Mouse (Mus musculus) layer of hippocampus, adult 2 months (tissue): ENCODE measurements around the gene Ifit1. TPM values are rescaled to one million over a fixed set of nuclear protein-coding genes. Genes with fewer than 3 reads are reported as not detected.
"Not testable (repeated sequence)": the region's sequence is repeated elsewhere in the genome, so short reads cannot be mapped to it uniquely, and the experiment has no call there.

Experiments used
- DNase-seq, 2 experiments: peaks; one replicate each; pipeline ENCODE4 v3.0.0; 2022; ENCODE audit warnings: low spot score in 2 of 2
- H3K27ac ChIP-seq: fragments of 200-600 bp; 2 replicates; pipeline ENCODE4 v1.8.1; 2022
- H3K4me3 ChIP-seq: fragments of 200-600 bp; 2 replicates; pipeline ENCODE4 v1.8.1; 2022; ENCODE audit warnings: mild to moderate bottlenecking
- CTCF ChIP-seq: fragments of 200-600 bp; conservative IDR thresholded peaks from 2 replicates; pipeline ENCODE4 v1.8.1; 2022; ENCODE audit warnings: antibody characterized with exemption, mild to moderate bottlenecking, moderate library complexity
- long read RNA-seq, 2 experiments: library from polyadenylated mRNA; stranded (forward); transcript quantifications; one replicate each; pipeline ENCODE4 v2.0.0; 2021; ENCODE audit warnings: borderline mapping rate in 2 of 2
- total RNA-seq, 2 experiments: library from RNA; stranded (reverse); gene quantifications; 2 replicates each; pipeline ENCODE4 v1.2.3; 2021

Gene Ifit1
- 1 to 10 TPM in 1 of 2 experiments, under 1 TPM in 1; 0.59 to 1.2 TPM for total RNA-seq
- long read RNA-seq, experiment 1, partial matches to known transcripts: 0 of 3 reads
- long read RNA-seq, experiment 1, other reads (novel, unspliced or antisense): 0 of 3 reads
- long read RNA-seq, experiment 2, partial matches to known transcripts: 0 of 1 reads
- long read RNA-seq, experiment 2, other reads (novel, unspliced or antisense): 0 of 1 reads

- no peak for DNase-seq
- no peak for TF ChIP-seq CTCF
- Histone ChIP-seq H3K27ac (no peak within 1 kb of the TSS), H3K4me3 (peak within 1 kb of the TSS; percentile 23; the same call in 1 of the 2 replicates)
These were observed at the start of gene Ifit1, which contains the start of gene Ifit1bl2 for GRCm38 (mm10) chr19:34640623-34641022. Ifit1 (plus strand) TSS chr19:34640871. Ifit1bl2 (minus strand) TSS chr19:34640743.

- TF ChIP-seq CTCF: no peak
- DNase-seq: no peak
- H3K27ac ChIP-seq: no peak overlapping the region
These were observed 47.2 kb upstream of the Ifit1 start for GRCm38 (mm10) chr19:34593456-34593855.

GRCm38 (mm10) chr19:34594523-34594922 is 46.1 kb upstream of the Ifit1 start:
- H3K27ac ChIP-seq, DNase-seq, H3K4me3 ChIP-seq: not testable (repeated sequence)

More at GRCm38 (mm10) chr19:34593456-34593855, 47.2 kb upstream of the Ifit1 start:
- H3K4me3 ChIP-seq: no peak overlapping the region

- H3K4me3 ChIP-seq: no peak overlapping the region
- H3K27ac ChIP-seq: no peak overlapping the region
- TF ChIP-seq CTCF: no peak
- DNase-seq: no peak
These were observed 43.9 kb upstream of the Ifit1 start for GRCm38 (mm10) chr19:34596811-34597210.

GRCm38 (mm10) chr19:34598341-34598740 is 42.3 kb upstream of the Ifit1 start:
- peak; percentile 60 to 73 for DNase-seq
- H3K27ac ChIP-seq: no peak overlapping the region
- H3K4me3 ChIP-seq: no peak overlapping the region
- no peak for TF ChIP-seq CTCF

GRCm38 (mm10) chr19:34599250-34599649 is 41.4 kb upstream of the Ifit1 start:
- not testable (repeated sequence) for H3K4me3 ChIP-seq, DNase-seq, H3K27ac ChIP-seq

GRCm38 (mm10) chr19:34601888-34602287 is 38.8 kb upstream of the Ifit1 start, which contains the start of gene Ifit1bl1:
Ifit1bl1 (minus strand) TSS chr19:34601956.
- not testable (repeated sequence) for DNase-seq, H3K4me3 ChIP-seq, H3K27ac ChIP-seq

- no peak for TF ChIP-seq CTCF
- no peak overlapping the region for H3K4me3 ChIP-seq
- no peak for DNase-seq
- no peak overlapping the region for H3K27ac ChIP-seq
These were observed 35.2 kb upstream of the Ifit1 start for GRCm38 (mm10) chr19:34605472-34605871.

- H3K4me3 ChIP-seq, DNase-seq: not testable (repeated sequence)
- H3K27ac ChIP-seq: peak within 1 kb of the TSS; percentile 80
These were observed 33.2 kb upstream of the Ifit1 start, which contains the start of gene Ifit3b for GRCm38 (mm10) chr19:34607237-34608051. Ifit3b (plus strand) TSS chr19:34607970.

- DNase-seq, H3K4me3 ChIP-seq: not testable (repeated sequence)
These were observed 30.6 kb upstream of the Ifit1 start for GRCm38 (mm10) chr19:34610118-34610517.

GRCm38 (mm10) chr19:34612243-34613001 is 28.2 kb upstream of the Ifit1 start:
- not testable (repeated sequence) for H3K27ac ChIP-seq, H3K4me3 ChIP-seq, DNase-seq

More at GRCm38 (mm10) chr19:34610118-34610517, 30.6 kb upstream of the Ifit1 start:
- not testable (repeated sequence) for H3K27ac ChIP-seq

- Histone ChIP-seq H3K4me3 (no peak overlapping the region), H3K27ac (no peak overlapping the region)
- no peak for TF ChIP-seq CTCF
- DNase-seq: no peak
These were observed 19.8 kb upstream of the Ifit1 start for GRCm38 (mm10) chr19:34620871-34621270.

GRCm38 (mm10) chr19:34623781-34624180 is 16.9 kb upstream of the Ifit1 start:
- no peak for DNase-seq
- no peak overlapping the region for H3K4me3 ChIP-seq
- no peak for TF ChIP-seq CTCF
- no peak overlapping the region for H3K27ac ChIP-seq
